ENCODE assay signal across 9 mouse cellular contexts in the genomic region with DNA sequence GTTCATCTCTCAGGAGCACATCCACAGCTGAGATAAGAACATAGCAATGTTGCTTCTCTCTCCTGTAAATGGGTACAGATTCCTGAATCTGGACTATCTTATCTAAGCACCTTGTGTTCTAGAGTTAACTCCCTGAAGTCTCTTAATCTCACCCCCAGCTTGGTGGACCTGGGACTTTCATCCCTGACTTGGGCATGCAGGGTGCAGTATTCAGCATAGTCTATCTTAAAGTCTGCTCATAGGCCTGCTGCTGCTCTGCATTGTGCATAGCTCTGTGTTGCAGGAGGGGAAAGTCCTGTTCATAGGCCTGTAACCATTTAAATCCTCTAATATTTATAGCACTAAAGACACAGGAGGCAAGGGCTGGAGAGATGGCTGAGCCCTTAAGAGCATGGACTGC. TPM values are rescaled to one million over a fixed set of nuclear protein-coding genes. Genes with fewer than 3 reads are reported as not detected.
"Had no signal": no experiment of that assay in that cellular context is flagged by ENCODE, and none has a peak within 500 bp of the region (broad histone marks: within the 10 kb centered on the region; RNA-seq: fewer than 3 reads in every experiment).

No protein-coding gene starts in this region.

RNA-seq across cellular contexts. Expression of a gene that starts 5.8 kb away (rescaled TPM):
- polyA plus RNA-seq: heart, embryonic 16.5 days; heart, postnatal 0 days; hindbrain, embryonic 10.5 days; hindbrain, embryonic 11.5 days; kidney, embryonic 14.5 days; kidney, embryonic 15.5 days; kidney, embryonic 16.5 days; kidney, postnatal 0 days had no signal

RNA-seq across cellular contexts. Expression of a gene that starts 16.0 kb away (rescaled TPM):
- polyA plus RNA-seq: hindbrain, embryonic 12.5 days had no signal
